Mouse (Mus musculus): Measurements from ENCODE around the gene Ccser1.

Gene Ccser1

DNA sequence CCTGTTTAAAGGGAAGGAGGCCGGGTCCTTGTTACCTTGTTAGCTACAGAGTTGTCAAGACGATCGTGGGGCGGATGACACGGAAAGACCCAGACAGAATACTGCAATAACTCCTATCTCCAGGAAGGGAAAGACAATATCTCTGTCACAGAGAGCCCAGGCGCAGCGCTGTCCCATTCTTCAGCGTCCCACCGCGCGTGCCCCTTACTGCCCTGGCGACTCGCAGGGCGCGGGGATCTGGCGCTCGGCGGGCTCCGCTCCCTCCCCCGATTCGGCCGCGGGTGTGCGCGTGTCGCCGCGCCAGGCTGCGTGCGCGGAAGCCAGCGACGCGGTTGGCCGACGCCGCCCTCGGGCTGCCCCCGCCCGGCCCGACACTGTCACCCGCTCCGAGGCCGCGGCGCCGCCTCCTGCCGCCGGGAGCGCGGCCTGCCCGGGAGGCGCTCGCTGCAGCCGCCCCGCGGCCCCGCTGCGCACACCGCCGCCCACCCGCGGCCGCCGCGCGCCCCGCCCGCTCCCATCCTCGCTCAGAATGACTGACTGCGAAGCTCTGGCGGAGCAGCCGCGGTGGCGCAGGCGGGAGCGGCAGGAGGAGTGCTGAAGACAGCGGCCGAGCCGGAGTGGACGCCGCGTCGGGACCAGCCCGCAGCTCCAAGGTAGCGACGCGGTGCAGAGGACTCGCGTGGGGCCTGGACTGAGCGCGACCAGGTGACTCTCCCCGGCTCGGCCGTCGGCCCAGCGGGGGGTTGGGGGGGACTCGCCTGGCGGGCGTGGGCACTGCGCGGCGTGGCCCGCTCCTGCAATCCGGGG lies at the start of gene Ccser1:
Gene Ccser1, plus strand, starts transcription at position 376 of the 807 bp plus-strand sequence.
- in situ Hi-C loops (cut with MboI; ENCODE audit: low pct_unique_long_range_greater_than_20kb in 1 of 2, low sequenced_read_pairs in 2 of 2, unreplicated experiment in 1 of 2), result no loop called here

DNA sequence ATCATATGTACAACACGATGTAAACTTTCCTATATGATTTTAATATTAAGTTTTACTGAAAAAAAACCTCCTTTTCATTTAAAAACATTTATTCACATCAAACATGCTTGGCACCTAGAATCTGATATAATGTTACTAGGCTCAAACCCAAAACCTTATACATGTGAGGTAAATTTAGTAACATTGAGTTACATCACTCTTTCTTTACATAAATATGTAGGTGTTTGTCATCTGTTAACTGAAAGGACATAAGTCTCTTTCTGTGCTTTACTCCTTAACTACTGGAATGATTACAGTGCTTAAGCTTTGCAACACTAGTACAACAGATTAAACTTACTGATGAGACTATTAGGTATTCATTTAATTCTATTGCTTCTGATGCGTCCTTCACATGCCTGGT lies 43.7 kb upstream of the Ccser1 start:
- in situ Hi-C loops (cut with MboI; ENCODE audit: low pct_unique_long_range_greater_than_20kb in 1 of 2, low sequenced_read_pairs in 2 of 2, unreplicated experiment in 1 of 2), result no loop called here

- in situ Hi-C loops (cut with MboI; ENCODE audit: low pct_unique_long_range_greater_than_20kb in 1 of 2, low sequenced_read_pairs in 2 of 2, unreplicated experiment in 1 of 2), result no loop called here
Measured at GRCm38 (mm10) chr6:61143031-61143430, 37.1 kb upstream of the Ccser1 start.

GRCm38 (mm10) chr6:61152924-61153323 lies 27.2 kb upstream of the Ccser1 start:
- in situ Hi-C loops (cut with MboI; ENCODE audit: low pct_unique_long_range_greater_than_20kb in 1 of 2, low sequenced_read_pairs in 2 of 2, unreplicated experiment in 1 of 2), result no loop called here

DNA sequence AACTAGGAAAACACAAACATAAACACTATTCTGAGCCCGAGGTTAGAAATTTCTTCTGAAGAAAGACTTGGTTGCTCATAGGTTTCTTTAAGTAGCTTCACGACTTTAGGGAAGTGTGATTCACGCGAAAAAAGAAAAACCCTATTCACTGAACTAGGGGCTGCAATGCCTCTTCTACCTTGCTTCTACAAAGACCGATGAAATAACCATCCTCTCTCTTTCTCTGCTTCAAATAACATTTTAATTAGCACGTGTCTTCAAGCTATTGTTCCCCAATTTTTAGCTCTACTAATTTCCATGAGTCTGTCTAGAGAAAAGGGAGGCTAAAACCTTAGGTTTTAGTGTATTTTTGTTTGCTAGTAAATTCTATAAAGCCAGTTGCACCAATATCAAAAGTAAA lies 25.5 kb upstream of the Ccser1 start:
- in situ Hi-C loops (cut with MboI; ENCODE audit: low pct_unique_long_range_greater_than_20kb in 1 of 2, low sequenced_read_pairs in 2 of 2, unreplicated experiment in 1 of 2), result no loop called here

DNA sequence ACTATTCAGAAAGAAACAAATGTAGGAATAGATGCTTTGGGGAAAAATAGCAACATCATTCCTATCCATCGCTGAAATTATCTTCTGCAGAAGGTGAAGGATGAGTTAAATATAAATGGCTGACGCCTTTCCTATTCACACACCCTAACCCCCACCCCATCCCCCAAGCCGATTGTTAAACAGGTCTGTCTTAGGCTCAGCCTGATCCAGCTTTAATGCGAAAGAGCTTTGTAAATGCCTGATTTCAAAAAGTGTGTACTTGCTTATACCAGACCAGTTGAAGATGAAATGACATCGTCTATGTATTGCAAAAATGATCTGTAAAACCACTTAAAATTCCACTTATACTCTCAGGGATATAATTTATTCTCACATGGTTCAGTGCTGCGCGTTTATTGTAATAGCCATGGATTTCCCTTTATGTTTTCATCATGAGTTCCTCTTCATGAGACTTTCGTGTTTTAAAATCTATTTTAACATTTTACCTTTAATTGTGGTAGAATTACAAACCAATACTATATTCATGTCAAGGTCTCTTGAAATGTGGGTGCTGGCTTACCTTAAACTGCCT lies 25.0 kb upstream of the Ccser1 start:
- in situ Hi-C loops (cut with MboI; ENCODE audit: low pct_unique_long_range_greater_than_20kb in 1 of 2, low sequenced_read_pairs in 2 of 2, unreplicated experiment in 1 of 2), result no loop called here

DNA sequence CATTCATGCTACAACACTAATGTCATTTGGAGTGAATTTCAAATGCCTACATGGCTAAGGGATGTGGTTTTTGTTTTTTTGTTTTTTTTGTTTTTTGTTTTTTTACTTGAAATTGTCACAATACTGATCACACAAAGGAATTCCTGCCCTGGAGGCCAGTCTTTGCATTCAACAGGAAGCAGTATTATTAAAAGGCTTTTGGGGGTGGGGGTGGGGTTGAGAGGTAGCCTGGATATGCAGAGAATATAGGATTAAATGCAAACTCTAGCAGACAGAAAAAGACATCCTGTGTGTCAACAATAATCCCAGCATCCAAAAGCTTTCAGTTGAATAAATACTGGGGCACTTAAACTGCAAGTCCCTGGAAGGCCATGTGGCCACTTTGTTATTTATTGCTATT lies 24.4 kb upstream of the Ccser1 start:
- in situ Hi-C loops (cut with MboI; ENCODE audit: low pct_unique_long_range_greater_than_20kb in 1 of 2, low sequenced_read_pairs in 2 of 2, unreplicated experiment in 1 of 2), result no loop called here

GRCm38 (mm10) chr6:61162117-61162516 lies 18.0 kb upstream of the Ccser1 start:
- in situ Hi-C loops (cut with MboI; ENCODE audit: low pct_unique_long_range_greater_than_20kb in 1 of 2, low sequenced_read_pairs in 2 of 2, unreplicated experiment in 1 of 2), result no loop called here

DNA sequence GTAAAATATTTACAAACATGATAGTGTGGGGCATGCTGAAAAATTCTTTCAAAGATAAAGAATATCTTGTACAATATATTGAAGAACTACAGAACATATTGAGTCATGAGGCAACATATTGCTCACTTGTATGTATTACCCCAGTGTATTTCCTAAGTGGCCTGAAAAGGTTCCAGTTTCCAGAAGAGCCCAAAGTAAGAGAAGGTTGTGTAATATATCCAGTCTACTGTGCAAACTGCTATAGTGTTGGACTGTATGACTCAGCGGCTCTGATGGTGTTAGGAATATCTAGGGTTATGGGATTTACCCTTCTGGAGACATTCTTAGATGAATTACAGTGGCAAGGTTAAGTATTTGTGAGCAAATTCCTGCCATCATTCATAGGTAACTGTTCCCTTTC lies 13.2 kb upstream of the Ccser1 start:
- in situ Hi-C loops (cut with MboI; ENCODE audit: low pct_unique_long_range_greater_than_20kb in 1 of 2, low sequenced_read_pairs in 2 of 2, unreplicated experiment in 1 of 2), result no loop called here

GRCm38 (mm10) chr6:61176126-61176525 lies 4.0 kb upstream of the Ccser1 start:
- in situ Hi-C loops (cut with MboI; ENCODE audit: low pct_unique_long_range_greater_than_20kb in 1 of 2, low sequenced_read_pairs in 2 of 2, unreplicated experiment in 1 of 2), result no loop called here

- in situ Hi-C loops (cut with MboI; ENCODE audit: low pct_unique_long_range_greater_than_20kb in 1 of 2, low sequenced_read_pairs in 2 of 2, unreplicated experiment in 1 of 2), result no loop called here
Measured at GRCm38 (mm10) chr6:61177476-61177875, 2.6 kb upstream of the Ccser1 start.

DNA sequence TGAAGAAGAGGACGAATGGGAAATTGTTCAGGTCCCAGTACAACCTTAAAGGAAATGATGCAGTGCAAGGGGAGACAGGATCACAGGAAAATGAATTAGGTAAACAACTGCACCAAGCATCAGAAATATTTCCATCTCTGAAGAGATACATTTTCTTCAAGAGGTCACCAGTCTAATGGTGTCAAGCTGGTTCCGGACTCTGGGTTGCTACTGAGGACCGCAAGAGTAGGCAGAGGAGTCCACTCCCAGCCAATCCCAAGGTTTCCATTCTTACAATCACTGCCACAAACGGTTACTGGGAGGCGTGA lies 529 bp upstream of the Ccser1 start:
- in situ Hi-C loops (cut with MboI; ENCODE audit: low pct_unique_long_range_greater_than_20kb in 1 of 2, low sequenced_read_pairs in 2 of 2, unreplicated experiment in 1 of 2), result no loop called here

- in situ Hi-C loops (cut with MboI; ENCODE audit: low pct_unique_long_range_greater_than_20kb in 1 of 2, low sequenced_read_pairs in 2 of 2, unreplicated experiment in 1 of 2), result no loop called here
Measured at GRCm38 (mm10) chr6:61180756-61181191, 650 bp downstream of the Ccser1 start.

DNA sequence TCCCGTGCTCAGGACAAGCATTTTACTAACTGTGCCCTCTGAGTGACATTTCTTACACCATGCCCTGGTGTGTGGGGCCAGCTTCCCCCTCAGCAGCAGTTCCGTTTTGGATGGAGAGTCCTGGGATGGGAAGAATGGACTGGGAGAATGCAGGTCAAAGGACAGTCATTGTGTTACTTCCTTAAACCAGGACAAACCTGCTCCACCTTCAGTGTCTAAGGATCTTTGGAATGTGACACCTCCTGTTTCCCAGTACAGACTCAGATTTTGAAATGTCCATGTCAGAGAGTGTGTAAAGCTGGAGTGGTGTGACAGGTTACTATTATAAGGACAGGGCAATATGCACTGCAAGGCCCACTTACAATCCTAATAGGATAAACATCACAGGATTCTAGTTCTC lies 8.9 kb downstream of the Ccser1 start:
- in situ Hi-C loops (cut with MboI; ENCODE audit: low pct_unique_long_range_greater_than_20kb in 1 of 2, low sequenced_read_pairs in 2 of 2, unreplicated experiment in 1 of 2), result no loop called here

- in situ Hi-C loops (cut with MboI; ENCODE audit: low pct_unique_long_range_greater_than_20kb in 1 of 2, low sequenced_read_pairs in 2 of 2, unreplicated experiment in 1 of 2), result no loop called here
Measured at GRCm38 (mm10) chr6:61191597-61192386, 11.7 kb downstream of the Ccser1 start.

DNA sequence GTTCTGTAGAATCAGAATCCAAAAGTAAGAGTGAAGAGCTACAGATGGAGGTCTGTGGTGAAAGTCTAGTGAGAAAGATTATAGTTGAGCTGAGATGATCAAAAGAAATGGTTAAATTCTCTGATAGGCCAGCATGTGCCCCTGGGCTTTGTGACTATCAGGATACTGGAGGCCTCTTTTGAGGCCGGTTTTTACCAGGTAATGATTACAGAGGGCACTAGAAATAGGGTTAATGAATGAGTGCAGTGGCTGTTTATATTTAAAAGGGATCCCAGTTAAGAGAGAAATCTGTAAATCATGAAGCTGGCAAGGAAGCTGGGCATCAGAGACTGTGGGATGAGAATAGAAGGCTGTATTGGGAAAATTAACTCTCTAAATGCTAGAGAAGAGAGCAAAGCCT lies 23.2 kb downstream of the Ccser1 start:
- in situ Hi-C loops (cut with MboI; ENCODE audit: low pct_unique_long_range_greater_than_20kb in 1 of 2, low sequenced_read_pairs in 2 of 2, unreplicated experiment in 1 of 2), result no loop called here

- in situ Hi-C loops (cut with MboI; ENCODE audit: low pct_unique_long_range_greater_than_20kb in 1 of 2, low sequenced_read_pairs in 2 of 2, unreplicated experiment in 1 of 2), result no loop called here
Measured at GRCm38 (mm10) chr6:61206042-61206441, 25.9 kb downstream of the Ccser1 start.

DNA sequence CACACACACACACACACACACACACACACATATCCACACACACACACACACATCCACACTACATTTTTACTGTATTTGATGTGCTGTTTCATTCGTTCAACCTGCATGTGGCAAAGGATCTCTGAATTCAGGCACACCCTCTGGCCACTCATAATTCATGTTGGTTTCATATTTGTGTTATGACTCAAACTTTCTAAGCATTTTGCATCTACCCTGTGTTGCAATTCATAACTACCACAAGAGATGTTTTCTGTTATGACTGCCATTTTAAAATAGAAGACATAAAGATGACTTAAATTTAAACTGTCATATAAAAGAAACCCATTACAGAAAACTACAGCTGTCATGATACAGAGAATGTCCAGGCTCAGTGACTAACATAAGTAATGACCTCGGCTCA lies 26.5 kb downstream of the Ccser1 start:
- in situ Hi-C loops (cut with MboI; ENCODE audit: low pct_unique_long_range_greater_than_20kb in 1 of 2, low sequenced_read_pairs in 2 of 2, unreplicated experiment in 1 of 2), result no loop called here

DNA sequence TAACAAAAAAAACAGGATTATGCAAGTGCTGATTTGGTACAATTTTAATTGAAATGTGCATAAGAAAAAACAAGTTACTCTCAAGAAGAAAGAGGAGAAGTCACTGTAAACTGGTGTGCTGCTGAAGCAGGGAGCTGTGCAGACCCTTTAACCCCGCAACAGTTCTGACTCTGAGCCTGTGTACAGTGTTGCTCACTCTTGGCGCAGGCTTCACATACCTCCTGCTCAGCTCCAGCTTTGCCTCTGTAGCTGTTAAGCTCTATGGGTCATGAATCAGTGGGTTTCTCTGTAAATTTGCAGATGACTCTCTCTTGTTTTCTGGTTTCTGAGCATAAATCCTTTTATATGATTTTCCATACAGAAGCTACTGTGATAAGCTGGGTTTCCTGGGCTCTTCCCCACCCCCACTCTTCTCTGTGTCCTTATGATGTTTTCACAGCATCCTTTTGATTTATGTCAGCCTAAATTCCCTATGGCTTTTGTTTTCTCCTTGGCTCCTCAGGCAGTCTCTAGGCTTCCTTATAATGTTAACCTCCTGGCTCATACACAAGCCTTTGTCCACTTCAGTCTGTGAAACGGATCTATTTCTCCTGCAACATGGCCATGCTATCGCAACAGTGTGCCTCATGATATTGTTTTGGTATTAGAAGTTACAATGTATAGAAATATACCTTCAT lies 30.1 kb downstream of the Ccser1 start:
- in situ Hi-C loops (cut with MboI; ENCODE audit: low pct_unique_long_range_greater_than_20kb in 1 of 2, low sequenced_read_pairs in 2 of 2, unreplicated experiment in 1 of 2), result no loop called here
